Mouse (Mus musculus) heart, embryonic 12.5 days (tissue): Measurements from ENCODE around the gene Icos. TPM values are rescaled to one million over a fixed set of nuclear protein-coding genes. Genes with fewer than 3 reads are reported as not detected.

Source experiments
- ATAC-seq: fragments of 200-750 bp; cut with Nextera tagmentation; 2 replicates; pipeline ENCODE4 v1.8.0; 2017; ENCODE audit warnings: moderate TSS enrichment, moderate library complexity; ENCODE audit not compliant: insufficient number of reproducible peaks, low FRiP score
- H3K27ac ChIP-seq: fragments of 300-500 bp; sonication (generic); 2 replicates; pipeline ENCODE4 v1.5.1; 2016; ENCODE audit warnings: mild to moderate bottlenecking, moderate library complexity; ENCODE audit not compliant: poor library complexity, severe bottlenecking
- H3K27me3 ChIP-seq: fragments of 300-500 bp; sonication (generic); replicated peaks from 2 replicates; pipeline ENCODE4 v1.6.1; 2016; ENCODE audit warnings: mild to moderate bottlenecking, moderate library complexity
- H3K36me3 ChIP-seq: fragments of 300-500 bp; sonication (generic); 2 replicates; pipeline ENCODE4 v1.6.1; 2016; ENCODE audit warnings: mild to moderate bottlenecking, moderate library complexity
- H3K4me1 ChIP-seq: fragments of 300-500 bp; sonication (generic); replicated peaks from 2 replicates; pipeline ENCODE4 v1.6.1; 2016; ENCODE audit warnings: mild to moderate bottlenecking
- H3K4me2 ChIP-seq: fragments of 300-500 bp; sonication (generic); 2 replicates; pipeline ENCODE4 v1.6.1; 2016; ENCODE audit warnings: mild to moderate bottlenecking, moderate library complexity
- H3K4me3 ChIP-seq: fragments of 300-500 bp; sonication (generic); 2 replicates; pipeline ENCODE4 v1.5.1; 2016; ENCODE audit warnings: mild to moderate bottlenecking
- H3K9ac ChIP-seq: fragments of 300-500 bp; sonication (generic); 2 replicates; pipeline ENCODE4 v1.6.1; 2016; ENCODE audit warnings: mild to moderate bottlenecking, moderate library complexity
- H3K9me3 ChIP-seq: fragments of 300-500 bp; sonication (generic); replicated peaks from 2 replicates; pipeline ENCODE4 v1.6.1; 2016; ENCODE audit warnings: mild to moderate bottlenecking, moderate library complexity
- WGBS: fragments of 180-500 bp; shearing (Covaris S2); methylation state at CpG from one replicate; pipeline ENCODE4 v1.1.7; 2016; 5-methylcytosine and 5-hydroxymethylcytosine counted together
- polyA plus RNA-seq: library from polyadenylated mRNA; unstranded; fragments of >200 nt; fragmentation: Nextera tagmentation; extraction: Ambion mirVana; gene quantifications from 2 replicates; pipeline ENCODE4 v1.2.1, GENCODE M21; 2016

Gene Icos
- polyA plus RNA-seq, 1 experiment from 2014 or later, result 0.08 TPM

DNA sequence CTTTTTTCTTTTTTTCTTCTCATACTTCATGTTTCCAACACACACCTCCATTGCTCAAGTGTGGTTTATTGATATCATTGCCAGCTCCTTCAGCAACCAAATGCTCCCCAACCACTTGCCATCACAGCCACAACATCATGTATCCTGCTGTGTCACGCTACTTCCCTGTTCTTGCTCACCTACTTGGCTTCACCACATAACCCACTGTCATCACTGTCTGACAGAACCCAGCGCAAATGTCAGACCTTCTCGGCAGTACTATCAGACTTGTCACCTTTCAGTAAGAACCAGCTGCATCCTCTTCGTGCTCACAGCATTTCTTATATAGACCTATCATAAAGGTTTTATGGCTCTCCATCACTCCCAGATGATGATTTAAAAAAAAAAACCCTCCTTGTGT is 61.6 kb downstream of the Icos start:
- Histone ChIP-seq H3K36me3 (no peaks in the 10 kb centered on the region), H3K4me3 (no peak overlapping the region), H3K4me2 (no peak overlapping the region), H3K4me1 (no peaks in the 10 kb centered on the region), H3K27me3 (no peaks in the 10 kb centered on the region), H3K27ac (no peak overlapping the region), H3K9ac (no peak overlapping the region), H3K9me3 (no peaks in the 10 kb centered on the region)
- WGBS, result 38% methylated on average over 4 of the region's 4 CpGs
- no peak for ATAC-seq

GRCm38 (mm10) chr1:61040401-61040800 is 62.7 kb downstream of the Icos start:
- Histone ChIP-seq H3K27ac (no peak overlapping the region), H3K4me3 (no peak overlapping the region), H3K4me2 (no peak overlapping the region), H3K36me3 (no peaks in the 10 kb centered on the region), H3K4me1 (no peaks in the 10 kb centered on the region), H3K9me3 (no peaks in the 10 kb centered on the region), H3K9ac (no peak overlapping the region), H3K27me3 (no peaks in the 10 kb centered on the region)
- no peak for ATAC-seq
- 94% methylated on average over 4 of the region's 4 CpGs for WGBS

DNA sequence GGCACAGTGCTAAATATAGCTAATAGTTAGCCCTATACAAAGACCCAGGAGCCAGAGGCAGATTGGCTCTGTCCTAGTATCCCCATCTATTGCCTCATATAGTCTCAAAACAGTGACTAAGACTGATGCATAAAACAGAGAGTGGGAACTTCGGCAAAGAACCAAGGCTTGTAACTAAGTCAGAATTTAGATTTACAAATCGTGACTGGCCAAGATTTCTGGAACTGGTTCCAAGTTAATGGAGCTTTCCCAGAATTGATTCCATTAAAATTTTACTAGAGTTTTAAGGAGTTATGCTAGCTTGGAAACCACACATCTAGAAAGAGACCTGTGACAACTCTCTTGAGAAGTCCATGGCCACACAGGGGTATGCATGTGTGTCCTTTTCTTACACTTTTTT is 65.1 kb downstream of the Icos start:
- 72% methylated on average over 2 of the region's 2 CpGs for WGBS
- Histone ChIP-seq H3K4me3 (no peak overlapping the region), H3K36me3 (no peaks in the 10 kb centered on the region), H3K27ac (no peak overlapping the region), H3K27me3 (no peaks in the 10 kb centered on the region), H3K9me3 (no peaks in the 10 kb centered on the region), H3K4me1 (no peaks in the 10 kb centered on the region), H3K9ac (no peak overlapping the region), H3K4me2 (no peak overlapping the region)
- ATAC-seq, result no peak

GRCm38 (mm10) chr1:61046055-61046705 is 68.5 kb downstream of the Icos start:
- Histone ChIP-seq H3K9ac (no peak overlapping the region), H3K4me1 (no peaks in the 10 kb centered on the region), H3K4me2 (no peak overlapping the region), H3K36me3 (no peaks in the 10 kb centered on the region), H3K27me3 (no peaks in the 10 kb centered on the region), H3K27ac (no peak overlapping the region), H3K4me3 (no peak overlapping the region), H3K9me3 (no peaks in the 10 kb centered on the region)
- whole genome bisulfite sequencing, result 73% methylated on average over 3 of the region's 3 CpGs
- ATAC-seq, result no peak

- 81% methylated on average over 3 of the region's 3 CpGs for WGBS
- no peak for ATAC-seq
These were observed 69.6 kb downstream of the Icos start for GRCm38 (mm10) chr1:61047336-61047735.

More at GRCm38 (mm10) chr1:61047336-61047735, 69.6 kb downstream of the Icos start:
- H3K9ac ChIP-seq, result no peak overlapping the region
- H3K9me3 ChIP-seq, result no peaks in the 10 kb centered on the region
- no peak overlapping the region for H3K4me2 ChIP-seq
- no peaks in the 10 kb centered on the region for H3K27me3 ChIP-seq
- H3K4me3 ChIP-seq, result no peak overlapping the region
- no peaks in the 10 kb centered on the region for H3K4me1 ChIP-seq
- H3K27ac ChIP-seq, result no peak overlapping the region
- H3K36me3 ChIP-seq, result no peaks in the 10 kb centered on the region

Other genes with a start within 250 kb of the Icos start
- gene Ctla4, start 90.9 kb upstream of the Icos start, polyA plus RNA-seq, result not detected in 2 replicates